9 mouse cellular contexts compared by ENCODE assay signal in genomic region chr3:87376195-87377165, GRCm38 (mm10). TPM values are rescaled to one million over a fixed set of nuclear protein-coding genes. Genes with fewer than 3 reads are reported as not detected.
DNase-seq lines count a peak whose midpoint lies in the region; ATAC-seq lines count a peak whose summit lies in the region.
"Had no signal": no experiment of that assay in that cellular context is flagged by ENCODE, and none has a peak within 500 bp of the region (broad histone marks: within the 10 kb centered on the region; RNA-seq: fewer than 3 reads in every experiment).

Gene Fcrl1, plus strand, starts transcription at chr3:87376387.

- peak; percentile 77 to 79 for DNase-seq in B cell, adult 2 months
- peak; percentile 9 to 26 for DNase-seq in monocyte, adult 2 months (ENCODE audit: low read depth in 1 of 2, low spot score in 2 of 2)
- DNase-seq in forebrain, embryonic 11.5 days (ENCODE audit: low spot score), result no peak
- no peak for DNase-seq in neural tube, embryonic 10.5 days (ENCODE audit: extremely low spot score, low spot score)
- no peak for DNase-seq in urinary bladder, postnatal 14 days (ENCODE audit: low spot score)
- DNase-seq: adrenal gland, postnatal 14 days had no signal

- 0 out of 2 replicates have a peak, but pooled peaks cover 2% of the 10 kb centered on the region for H3K4me1 ChIP-seq in brown adipose tissue, adult 24 weeks (ENCODE audit: control insufficient read depth, insufficient read depth, insufficient read length, low read length)
- H3K4me1 ChIP-seq in forebrain, embryonic 11.5 days (replicated peaks; ENCODE audit: control insufficient read depth, insufficient read depth, low read length), result no peaks in the 10 kb centered on the region

- H3K9ac ChIP-seq in forebrain, embryonic 11.5 days (ENCODE audit: low read length), result no peak within 1 kb of the TSS

- no peak within 1 kb of the TSS for H3K4me3 ChIP-seq in brown adipose tissue, adult 24 weeks (ENCODE audit: insufficient read depth, low read depth, low read length)
- no peak within 1 kb of the TSS for H3K4me3 ChIP-seq in forebrain, embryonic 11.5 days (ENCODE audit: low read depth, low read length)
- H3K4me3 ChIP-seq: embryonic facial prominence, embryonic 10.5 days had no signal

- H3K27me3 ChIP-seq in forebrain, embryonic 11.5 days (ENCODE audit: control insufficient read depth, insufficient read depth, low read length), result no peaks in the 10 kb centered on the region

- no peaks in the 10 kb centered on the region for H3K9me3 ChIP-seq in forebrain, embryonic 11.5 days (ENCODE audit: control insufficient read depth, low read length)
- H3K9me3 ChIP-seq: embryonic facial prominence, embryonic 10.5 days had no signal

- peak; percentile 74 for ATAC-seq in CD4-positive, CD25-positive, alpha-beta regulatory T cell, adult 4 months
- no peak for ATAC-seq in forebrain, embryonic 11.5 days (replicated peaks; ENCODE audit: low FRiP score)

- no peak within 1 kb of the TSS for H3K4me2 ChIP-seq in forebrain, embryonic 11.5 days (ENCODE audit: low read depth, low read length, severe bottlenecking)

- H3K36me3 ChIP-seq in forebrain, embryonic 11.5 days (ENCODE audit: control insufficient read depth, insufficient read depth, low read length), result no peaks in the 10 kb centered on the region
- H3K36me3 ChIP-seq: embryonic facial prominence, embryonic 10.5 days had no signal

- H3K27ac ChIP-seq in brown adipose tissue, adult 24 weeks (replicated peaks; ENCODE audit: low read depth, low read length), result peak within 1 kb of the TSS; percentile 46; the same call in 1 of the 2 replicates
- no peak within 1 kb of the TSS for H3K27ac ChIP-seq in forebrain, embryonic 11.5 days (ENCODE audit: low read depth, low read length)
- H3K27ac ChIP-seq: embryonic facial prominence, embryonic 10.5 days had no signal

- WGBS in forebrain, embryonic 11.5 days, result 89% methylated on average over 18 of the region's 18 CpGs

RNA-seq across cellular contexts. Expression of gene Fcrl1, which starts in this region (rescaled TPM):
- 10 to 100 TPM; 46.0 to 62.3 TPM for polyA plus RNA-seq in CD4-positive, CD25-positive, alpha-beta regulatory T cell, adult 4 months (2017; shearing (Covaris generic))
- polyA plus RNA-seq in brown adipose tissue, adult 24 weeks (2012; ENCODE audit: insufficient read depth, insufficient read length, missing spikeins), result not detected in 2 replicates
- not detected in 2 replicates for polyA plus RNA-seq in forebrain, embryonic 11.5 days (2014; fragmentation: Nextera tagmentation; extraction: Ambion mirVana)
- polyA plus RNA-seq: embryonic facial prominence, embryonic 10.5 days had no signal

Comparison
In these comparisons a context has a peak if more than half of its experiments do, and no peak if none do; other contexts are left out.
1. RNA of gene Fcrl1 (polyA plus RNA-seq): 46.0 to 62.3 TPM in CD4-positive, CD25-positive, alpha-beta regulatory T cell, adult 4 months; not detected in forebrain, embryonic 11.5 days and not detected in brown adipose tissue, adult 24 weeks; every median in the first group is over 10 times any median in the second.
2. DNase-seq: peak in B cell, adult 2 months (2 of 2) and monocyte, adult 2 months (2 of 2); none in forebrain, embryonic 11.5 days (single experiment), neural tube, embryonic 10.5 days (single experiment) and urinary bladder, postnatal 14 days (single experiment).